In the genomic region with DNA sequence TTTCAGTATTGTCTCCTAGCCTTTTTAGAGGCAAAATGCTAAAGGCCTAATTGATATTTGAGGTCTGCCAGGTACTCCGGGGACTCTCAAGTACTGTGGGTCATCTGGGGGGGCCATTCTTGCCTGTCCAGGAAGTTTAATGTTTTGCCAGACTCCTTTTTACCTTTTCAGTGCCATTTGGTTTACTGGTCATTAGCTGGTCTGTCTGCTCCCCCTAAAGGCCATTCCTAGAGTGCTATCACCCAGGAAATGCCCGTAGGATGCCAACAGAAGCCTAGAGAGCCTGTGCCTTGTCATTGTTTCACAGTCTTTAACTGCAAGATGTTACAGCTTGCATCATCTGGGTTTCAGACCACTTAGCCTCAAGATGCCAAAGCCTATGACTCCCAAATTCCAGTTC, we compare ENCODE assay signal across 9 mouse cellular contexts. TPM values are rescaled to one million over a fixed set of nuclear protein-coding genes. Genes with fewer than 3 reads are reported as not detected.
DNase-seq lines count a peak whose midpoint lies in the region; ATAC-seq lines count a peak whose summit lies in the region.
"Had no signal": no experiment of that assay in that cellular context is flagged by ENCODE, and none has a peak within 500 bp of the region (broad histone marks: within the 10 kb centered on the region; RNA-seq: fewer than 3 reads in every experiment).

No protein-coding gene starts in this region.

- no peaks in the 10 kb centered on the region for H3K9me3 ChIP-seq in midbrain, embryonic 14.5 days (ENCODE audit: control insufficient read depth, low read length)
- no peaks in the 10 kb centered on the region for H3K9me3 ChIP-seq in midbrain, embryonic 10.5 days (replicated peaks)
- no peaks in the 10 kb centered on the region for H3K9me3 ChIP-seq in hindbrain, embryonic 10.5 days

- H3K27me3 ChIP-seq in midbrain, embryonic 14.5 days (ENCODE audit: control insufficient read depth, insufficient read depth, low read length): no peaks in the 10 kb centered on the region
- H3K27me3 ChIP-seq in midbrain, embryonic 10.5 days (ENCODE audit: low read depth, poor library complexity, severe bottlenecking): no peaks in the 10 kb centered on the region
- no peaks in the 10 kb centered on the region for H3K27me3 ChIP-seq in hindbrain, embryonic 10.5 days (ENCODE audit: insufficient read depth, poor library complexity, severe bottlenecking)

- H3K4me2 ChIP-seq in midbrain, embryonic 14.5 days (ENCODE audit: low read length): no peak overlapping the region

- ATAC-seq in midbrain, embryonic 14.5 days (ENCODE audit: low FRiP score, low TSS enrichment): no peak
- ATAC-seq: liver, postnatal 0 days had no signal

- 71% methylated on average over 2 of the region's 2 CpGs for WGBS in midbrain, embryonic 14.5 days
- 76% methylated on average over 2 of the region's 2 CpGs for WGBS in midbrain, embryonic 10.5 days
- 80% methylated on average over 2 of the region's 2 CpGs for WGBS in hindbrain, embryonic 10.5 days

- no peaks in the 10 kb centered on the region for H3K4me1 ChIP-seq in midbrain, embryonic 14.5 days (ENCODE audit: control insufficient read depth, insufficient read depth, low read length)
- no peaks in the 10 kb centered on the region for H3K4me1 ChIP-seq in midbrain, embryonic 10.5 days
- H3K4me1 ChIP-seq in hindbrain, embryonic 10.5 days (replicated peaks): 0 out of 2 replicates have a peak, but pooled peaks cover 5% of the 10 kb centered on the region

- H3K9ac ChIP-seq in midbrain, embryonic 14.5 days (replicated peaks; ENCODE audit: low read length): no peak overlapping the region
- H3K9ac ChIP-seq: liver, postnatal 0 days had no signal

- peak; percentile 29 for DNase-seq in heart, postnatal 4 days
- no peak for DNase-seq in heart, postnatal 14 days
- peak; percentile 37 for DNase-seq in midbrain, embryonic 14.5 days
- DNase-seq in midbrain, embryonic 10.5 days (ENCODE audit: low spot score): no peak
- DNase-seq in kidney, adult 9 months: peak; percentile 74
- DNase-seq in right cerebral cortex, postnatal 25 days: no peak
- no peak for DNase-seq in hindbrain, embryonic 10.5 days (ENCODE audit: low spot score)
- DNase-seq: gastrocnemius, postnatal 36 days; liver, postnatal 0 days had no signal

- H3K27ac ChIP-seq in midbrain, embryonic 14.5 days (replicated peaks; ENCODE audit: low read depth, low read length): no peak overlapping the region
- H3K27ac ChIP-seq in midbrain, embryonic 10.5 days (replicated peaks): no peak overlapping the region
- H3K27ac ChIP-seq in hindbrain, embryonic 10.5 days: no peak overlapping the region

- no peak overlapping the region for H3K4me3 ChIP-seq in midbrain, embryonic 14.5 days (replicated peaks; ENCODE audit: low read depth, low read length)
- no peak overlapping the region for H3K4me3 ChIP-seq in midbrain, embryonic 10.5 days
- no peak overlapping the region for H3K4me3 ChIP-seq in hindbrain, embryonic 10.5 days

- H3K36me3 ChIP-seq in midbrain, embryonic 14.5 days (ENCODE audit: control insufficient read depth, insufficient read depth, low read length): no peaks in the 10 kb centered on the region
- no peaks in the 10 kb centered on the region for H3K36me3 ChIP-seq in midbrain, embryonic 10.5 days
- H3K36me3 ChIP-seq in hindbrain, embryonic 10.5 days: no peaks in the 10 kb centered on the region

- intact Hi-C loops in heart, postnatal 14 days (cut with DNase I): loop anchor here (5.0 kb wide), 1 partner anchor 35 kb away; a partner anchor contains a TSS

RNA-seq across cellular contexts. Expression of a gene that starts 35.7 kb away (rescaled TPM):
- 10 to 100 TPM; 19.0 to 19.9 TPM for total RNA-seq in heart, postnatal 4 days (2021)
- 10 to 100 TPM; 42.2 to 50.0 TPM for total RNA-seq in heart, postnatal 14 days (2021)
- 0.34 and 0.79 TPM in 2 replicates for polyA plus RNA-seq in midbrain, embryonic 14.5 days (2014; fragmentation: Nextera tagmentation; extraction: Ambion mirVana)
- polyA plus RNA-seq in midbrain, embryonic 10.5 days (2016; fragmentation: Nextera tagmentation; extraction: Ambion mirVana): 1.8 TPM in 2 replicates
- polyA plus RNA-seq in hindbrain, embryonic 10.5 days (2016; fragmentation: Nextera tagmentation; extraction: Ambion mirVana): 1.2 and 1.5 TPM in 2 replicates

Comparison
In these comparisons a context has a peak if more than half of its experiments do, and no peak if none do; other contexts are left out.
1. DNase-seq: peak in heart, postnatal 4 days (single experiment), midbrain, embryonic 14.5 days (single experiment) and kidney, adult 9 months (single experiment); none in heart, postnatal 14 days (0 of 2), midbrain, embryonic 10.5 days (single experiment), right cerebral cortex, postnatal 25 days (single experiment) and hindbrain, embryonic 10.5 days (single experiment).